Mouse (Mus musculus) hindbrain, postnatal 0 days (tissue): ENCODE results near the gene Slc44a2. TPM values are rescaled to one million over a fixed set of nuclear protein-coding genes. Genes with fewer than 3 reads are reported as not detected.

Source experiments
- ATAC-seq: fragments of 200-750 bp; cut with Nextera tagmentation; 2 replicates; pipeline ENCODE4 v1.8.0; 2017; ENCODE audit warnings: mild to moderate bottlenecking, moderate TSS enrichment, moderate library complexity
- DNase-seq: peaks from one replicate; pipeline ENCODE4 v3.0.0-alpha.2; 2015; ENCODE audit warnings: low spot score
- H3K27ac ChIP-seq: fragments of 300-500 bp; sonication (generic); 2 replicates; pipeline ENCODE4 v1.5.1; 2014; ENCODE audit warnings: mild to moderate bottlenecking
- H3K27me3 ChIP-seq: fragments of 300-500 bp; sonication (generic); 2 replicates; pipeline ENCODE4 v1.6.1; 2014; ENCODE audit warnings: low read length, mixed read lengths; ENCODE audit not compliant: insufficient read depth
- H3K36me3 ChIP-seq: fragments of 300-500 bp; sonication (generic); 2 replicates; pipeline ENCODE4 v1.6.1; 2014; ENCODE audit warnings: low read length, mixed read lengths; ENCODE audit not compliant: insufficient read depth
- H3K4me1 ChIP-seq: fragments of 300-500 bp; sonication (generic); 2 replicates; pipeline ENCODE4 v1.6.1; 2014; ENCODE audit warnings: antibody characterized with exemption, low read length, mixed read lengths; ENCODE audit not compliant: insufficient read depth
- H3K4me2 ChIP-seq: fragments of 300-500 bp; sonication (generic); 2 replicates; pipeline ENCODE4 v1.6.1; 2014; ENCODE audit warnings: low read depth, mild to moderate bottlenecking, low read length, moderate library complexity, mixed read lengths
- H3K4me3 ChIP-seq: fragments of 300-500 bp; sonication (generic); 2 replicates; pipeline ENCODE4 v1.5.1; 2014; ENCODE audit warnings: low read length
- H3K9ac ChIP-seq: fragments of 300-500 bp; sonication (generic); replicated peaks from 2 replicates; pipeline ENCODE4 v1.6.1; 2014; ENCODE audit warnings: mild to moderate bottlenecking, low read length, moderate library complexity, mixed read lengths
- H3K9me3 ChIP-seq: fragments of 300-500 bp; sonication (generic); 2 replicates; pipeline ENCODE4 v1.6.1; 2016; ENCODE audit warnings: low read length, mixed read lengths
- CTCF ChIP-seq: IDR thresholded peaks from 2 replicates; pipeline ENCODE4 v1.5.1; 2016; ENCODE audit warnings: antibody characterized with exemption, control low read depth, low read depth
- WGBS: fragments of 180-500 bp; shearing (Covaris S2); extraction: QIAGEN DNeasy Blood & Tissue Kit; methylation state at CpG from one replicate; pipeline ENCODE4 v1.1.7; 2014; 5-methylcytosine and 5-hydroxymethylcytosine counted together
- polyA plus RNA-seq: library from polyadenylated mRNA; unstranded; fragments of >200 nt; fragmentation: Nextera tagmentation; extraction: Ambion mirVana; gene quantifications from 2 replicates; pipeline ENCODE4 v1.2.1, GENCODE M21; 2015
- total RNA-seq: library from RNA; depleted of rRNA; stranded (reverse); fragments of >200 nt; gene quantifications from 2 replicates; pipeline ENCODE4 v1.2.3, GENCODE M21; 2014

Slc44a2 gene
- total and polyA plus RNA-seq, 2 experiments from 2014 or later, result 52.6 to 68.0 TPM

GRCm38 (mm10) chr9:21354796-21355195 is 34.3 kb downstream of the Slc44a2 start:
- Histone ChIP-seq H3K4me2 (no peak overlapping the region), H3K27ac (no peak overlapping the region), H3K4me1 (no peaks in the 10 kb centered on the region), H3K27me3 (no peaks in the 10 kb centered on the region), H3K9me3 (no peaks in the 10 kb centered on the region), H3K36me3 (peaks cover 11% of the 10 kb centered on the region), H3K4me3 (no peak overlapping the region), H3K9ac (no peak overlapping the region)
- ATAC-seq (no peak), DNase-seq (no peak)
- WGBS, result 90% methylated on average over 6 of the region's 6 CpGs
- no peak for TF ChIP-seq CTCF

DNA sequence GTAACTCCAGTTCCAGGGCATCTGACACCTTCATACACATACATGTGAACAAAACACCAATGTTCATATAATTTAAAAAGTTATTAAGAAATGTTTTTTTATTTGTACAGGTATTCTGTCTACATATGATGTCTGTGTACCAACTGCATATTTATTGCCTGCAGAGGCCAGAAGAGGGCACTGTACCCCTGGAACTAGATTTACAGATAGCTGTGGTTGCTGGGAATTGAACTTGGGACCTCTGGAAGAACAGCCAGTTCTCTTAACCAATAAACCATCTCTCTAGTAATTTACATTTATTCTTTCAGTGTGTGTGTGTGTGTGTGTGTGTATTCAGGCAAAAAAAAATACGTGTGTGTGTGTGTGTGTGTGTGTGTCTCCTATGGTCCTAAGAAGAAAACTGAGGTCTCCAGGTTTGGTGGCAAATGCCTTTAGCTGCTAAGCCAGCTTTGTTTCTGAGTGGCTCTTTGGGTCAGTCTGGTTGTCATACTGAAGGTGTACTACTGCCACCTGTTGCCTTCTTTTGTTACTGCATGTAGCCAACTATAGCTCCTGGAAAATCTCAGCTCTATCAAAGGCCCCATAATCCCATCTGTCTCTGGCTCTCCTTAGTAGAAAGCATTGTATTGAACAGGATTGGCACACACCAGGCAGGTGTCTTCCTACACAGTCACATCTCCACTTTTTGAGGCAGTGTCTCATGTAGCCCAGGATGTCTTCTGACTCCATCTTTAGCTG is 36.7 kb downstream of the Slc44a2 start:
- Histone ChIP-seq H3K4me3 (no peak overlapping the region), H3K4me1 (no peaks in the 10 kb centered on the region), H3K27ac (no peak overlapping the region), H3K9ac (no peak overlapping the region), H3K36me3 (peaks cover 5% of the 10 kb centered on the region), H3K9me3 (no peaks in the 10 kb centered on the region), H3K27me3 (no peaks in the 10 kb centered on the region), H3K4me2 (no peak overlapping the region)
- peak; percentile 91 for DNase-seq
- WGBS, result 0% methylated on average over 1 of the region's 1 CpGs
- TF ChIP-seq CTCF, result peak; percentile 80
- ATAC-seq, result peak; percentile 70

DNA sequence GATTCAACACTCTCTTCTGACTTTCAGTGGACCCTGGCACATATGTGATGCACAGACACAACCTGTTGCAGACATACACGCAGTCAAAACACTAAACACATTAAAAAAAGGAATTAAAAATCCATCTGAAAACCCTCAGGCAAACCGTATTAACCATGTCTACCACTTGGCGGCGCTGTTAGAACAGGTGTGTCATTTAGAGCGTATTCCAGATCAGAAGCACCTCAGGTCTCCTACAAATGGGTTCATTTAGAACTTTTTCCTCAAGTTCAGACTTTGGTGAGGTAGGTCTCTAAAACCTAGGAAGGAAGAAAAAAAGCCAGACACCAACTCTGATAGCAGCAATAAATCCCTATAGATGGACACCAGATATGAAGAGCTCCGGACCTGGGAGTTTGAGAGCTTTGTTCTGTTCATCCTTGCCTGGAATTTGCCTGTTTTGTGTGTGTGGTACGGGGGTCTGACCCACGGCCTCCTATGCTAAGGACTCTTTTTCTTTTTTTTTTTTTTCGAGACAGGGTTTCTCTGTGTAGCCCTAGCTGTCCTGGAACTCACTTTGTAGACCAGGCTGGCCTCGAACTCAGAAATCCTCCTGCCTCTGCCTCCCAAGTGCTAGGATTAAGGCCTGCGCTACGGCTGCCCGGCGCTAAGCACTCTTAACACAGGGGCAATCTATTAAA is 46.2 kb downstream of the Slc44a2 start:
- peak; percentile 79 for TF ChIP-seq CTCF
- peak; percentile 76 for DNase-seq
- peak overlapping the region; percentile 29 for H3K4me3 ChIP-seq
- no peak overlapping the region for H3K9ac ChIP-seq
- ATAC-seq, result peak; percentile 8
- WGBS, result 31% methylated on average over 14 of the region's 14 CpGs
- H3K4me2 ChIP-seq, result peak overlapping the region; percentile 60
- no peaks in the 10 kb centered on the region for H3K36me3 ChIP-seq
- peak overlapping the region; percentile 82 for H3K27ac ChIP-seq
- no peaks in the 10 kb centered on the region for H3K4me1 ChIP-seq
- H3K9me3 ChIP-seq, result no peaks in the 10 kb centered on the region
- no peaks in the 10 kb centered on the region for H3K27me3 ChIP-seq

DNA sequence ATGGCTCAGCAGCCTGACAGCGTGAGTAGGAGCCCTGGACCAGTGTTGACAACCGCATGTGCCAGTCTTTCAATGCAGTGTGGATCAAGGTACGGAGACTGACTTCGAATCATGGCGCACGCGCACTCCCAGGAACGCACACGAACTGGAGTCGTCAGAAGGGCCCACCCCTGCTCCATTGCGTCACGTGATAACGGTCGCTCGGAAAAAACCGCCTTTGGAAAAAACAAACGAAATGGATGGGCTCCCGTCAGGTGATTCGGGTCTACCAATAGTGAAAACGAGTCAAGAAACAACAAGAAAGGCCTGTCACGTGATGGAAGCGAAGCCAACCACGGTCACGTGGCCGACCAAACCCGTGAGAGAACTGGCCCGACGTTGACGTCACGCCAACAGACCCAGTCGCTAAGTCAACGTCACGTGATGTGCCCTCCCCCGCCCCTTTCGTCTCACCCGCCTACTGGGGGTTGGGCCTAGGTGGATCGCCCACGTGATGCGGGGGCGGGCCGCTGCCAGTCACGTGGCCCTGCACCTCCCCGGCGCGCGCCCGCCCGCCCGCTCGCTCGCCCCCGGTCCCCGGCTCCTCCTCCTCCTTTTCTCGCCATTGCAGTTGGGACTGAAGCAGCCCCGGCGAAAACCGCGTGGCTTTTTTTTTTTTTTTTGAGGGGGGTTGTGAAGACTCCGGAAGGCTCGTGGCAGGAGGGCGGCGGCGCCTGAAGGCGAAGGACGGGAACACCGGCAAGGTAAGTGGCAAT is 47.0 kb downstream of the Slc44a2 start, which contains the start of gene Ilf3:
Gene Ilf3, plus strand, starts transcription at position 515 of the 755 bp plus-strand sequence.
- H3K9me3 ChIP-seq, result no peaks in the 10 kb centered on the region
- peak within 1 kb of the TSS; percentile 91 for H3K27ac ChIP-seq
- H3K9ac ChIP-seq, result peak within 1 kb of the TSS; percentile 87
- peak; percentile 96 for ATAC-seq
- TF ChIP-seq CTCF, result no peak
- peak within 1 kb of the TSS; percentile 78 for H3K4me2 ChIP-seq
- H3K27me3 ChIP-seq, result no peaks in the 10 kb centered on the region
- no peaks in the 10 kb centered on the region for H3K36me3 ChIP-seq
- under 1% methylated on average over 54 of the region's 66 CpGs for WGBS
- DNase-seq, result peak; percentile 100
- no peaks in the 10 kb centered on the region for H3K4me1 ChIP-seq
- peak within 1 kb of the TSS; percentile 96 for H3K4me3 ChIP-seq

- H3K27ac ChIP-seq, result peak overlapping the region; percentile 91
- no peaks in the 10 kb centered on the region for H3K36me3 ChIP-seq
- peak overlapping the region; percentile 78 for H3K4me2 ChIP-seq
- peak overlapping the region; percentile 96 for H3K4me3 ChIP-seq
- no peaks in the 10 kb centered on the region for H3K4me1 ChIP-seq
- WGBS, result under 1% methylated on average over 36 of the region's 38 CpGs
- no peaks in the 10 kb centered on the region for H3K9me3 ChIP-seq
- no peaks in the 10 kb centered on the region for H3K27me3 ChIP-seq
- peak; percentile 82 for DNase-seq
- peak overlapping the region; percentile 87 for H3K9ac ChIP-seq
- ATAC-seq, result peak; percentile 50
- no peak for TF ChIP-seq CTCF
Measured at GRCm38 (mm10) chr9:21368131-21368584, 47.7 kb downstream of the Slc44a2 start.

- H3K36me3 ChIP-seq, result no peaks in the 10 kb centered on the region
- DNase-seq (no peak), ATAC-seq (no peak)
- H3K27ac ChIP-seq, result no peak overlapping the region
- 59% methylated on average over 11 of the region's 11 CpGs for WGBS
- H3K9me3 ChIP-seq, result no peaks in the 10 kb centered on the region
- no peak for TF ChIP-seq CTCF
- H3K4me1 ChIP-seq, result no peaks in the 10 kb centered on the region
- peak overlapping the region; percentile 96 for H3K4me3 ChIP-seq
- no peaks in the 10 kb centered on the region for H3K27me3 ChIP-seq
- H3K4me2 ChIP-seq, result peak overlapping the region; percentile 78
- H3K9ac ChIP-seq, result peak overlapping the region; percentile 87; the same call in 1 of the 2 replicates
Measured at GRCm38 (mm10) chr9:21369080-21369479, 48.6 kb downstream of the Slc44a2 start.
